Mouse (Mus musculus): ENCODE results near the gene Gm14434.
"Not testable (repeated sequence)": the region's sequence is repeated elsewhere in the genome, so short reads cannot be mapped to it uniquely, and the experiment has no call there.

Gene Gm14434

DNA sequence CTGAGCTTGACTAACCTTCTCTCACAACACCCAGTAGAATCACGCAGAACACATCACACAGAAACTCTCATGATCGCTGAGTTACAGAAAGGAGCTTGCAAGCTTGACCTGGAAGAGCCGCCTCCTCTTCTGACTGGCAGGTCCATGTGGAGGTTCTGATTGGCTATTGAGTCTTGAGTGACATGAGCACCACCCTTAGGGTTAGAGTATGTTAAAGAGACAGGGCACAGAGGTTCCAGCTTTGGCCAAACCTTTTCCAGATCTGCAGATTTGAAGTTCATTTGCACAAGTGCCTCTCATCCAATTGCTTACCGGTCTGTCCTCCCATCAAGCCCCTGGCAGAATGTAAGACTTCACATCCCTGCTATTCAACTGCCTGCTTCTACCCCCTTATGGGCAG, at the start of gene Gm14434:
Gene Gm14434 (minus strand): TSS at position 101 of the 400 bp plus-strand sequence.
- not testable (repeated sequence) for DNase-seq

GRCm38 (mm10) chr2:176520756-176521155, 34.2 kb upstream of the Gm14434 start, which contains the start of gene Zfp967:
Gene Zfp967 (plus strand): TSS chr2:176521056.
- not testable (repeated sequence) for DNase-seq

- DNase-seq, result not testable (repeated sequence)
Observed at GRCm38 (mm10) chr2:176423294-176423693, 63.3 kb downstream of the Gm14434 start, which contains the start of gene Gm14435. Gene Gm14435 (plus strand): TSS chr2:176423594.

Measured in cerebellum, postnatal 14 days (tissue).